Mouse (Mus musculus): Measurements from ENCODE around the gene Oosp1. TPM values are rescaled to one million over a fixed set of nuclear protein-coding genes. Genes with fewer than 3 reads are reported as not detected.

The Oosp1 gene
- polyA plus RNA-seq, 1 experiment from 2014 or later, result not detected

DNA sequence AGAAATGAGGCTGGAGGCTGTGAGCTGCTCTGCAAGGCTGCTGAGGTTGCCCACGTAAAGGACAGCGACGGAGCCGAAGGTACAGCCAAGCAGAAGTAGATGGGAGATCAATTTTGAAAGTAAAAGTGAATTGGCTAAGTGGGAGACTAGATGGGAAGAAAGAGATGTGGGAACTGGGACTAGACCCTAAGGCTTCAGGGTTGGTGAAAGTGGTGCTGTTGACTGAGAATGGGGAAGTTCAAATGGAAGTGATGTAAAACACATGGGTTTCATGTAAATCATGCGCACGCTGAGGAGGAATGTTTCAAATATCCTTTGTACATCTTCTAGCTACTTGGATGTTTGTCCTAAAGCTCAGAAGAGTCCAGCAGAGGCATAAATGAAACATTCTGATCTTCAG, 7.4 kb upstream of the Oosp1 start:
- Histone ChIP-seq H3K27me3 (ENCODE audit: control insufficient read depth, insufficient read depth, low read length) (no peaks in the 10 kb centered on the region), H3K27ac (ENCODE audit: low read depth, low read length) (no peak overlapping the region), H3K4me2 (replicated peaks; ENCODE audit: low read depth, low read length) (no peak overlapping the region), H3K36me3 (ENCODE audit: control insufficient read depth, insufficient read depth, low read length) (no peaks in the 10 kb centered on the region), H3K9ac (ENCODE audit: low read depth, low read length) (no peak overlapping the region), H3K4me1 (ENCODE audit: control insufficient read depth, insufficient read depth, low read length) (no peaks in the 10 kb centered on the region), H3K9me3 (ENCODE audit: control insufficient read depth, low read length) (no peaks in the 10 kb centered on the region), H3K4me3 (ENCODE audit: low read length) (no peak overlapping the region)
- ATAC-seq (ENCODE audit: low FRiP score, low TSS enrichment), result no peak
- 91% methylated on average over 6 of the region's 6 CpGs for WGBS

DNA sequence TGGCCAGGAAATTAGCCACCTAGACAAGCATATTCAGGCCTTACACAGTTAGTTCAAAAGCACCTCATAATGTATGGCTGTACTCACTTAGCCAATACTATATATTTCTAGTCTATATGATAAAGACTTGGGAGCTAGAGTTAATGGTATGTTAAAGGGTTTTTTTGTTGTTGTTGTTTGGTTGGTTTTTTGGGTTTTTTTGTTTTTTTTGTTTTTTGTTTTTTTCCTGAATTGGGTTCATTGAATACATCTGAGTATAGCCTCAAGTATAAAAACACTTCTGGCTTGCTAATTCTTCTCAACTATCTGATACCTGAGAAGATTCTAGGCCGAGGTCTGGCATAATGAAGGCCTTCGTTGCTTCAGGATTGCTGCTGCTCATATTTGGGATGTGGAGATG, 5.8 kb upstream of the Oosp1 start, which contains the start of gene Oosp3:
Oosp3 (plus strand) TSS at position 301 of the 400 bp plus-strand sequence.
- WGBS, result 86% methylated on average over 2 of the region's 2 CpGs
- no peak within 1 kb of the TSS for H3K9ac ChIP-seq (ENCODE audit: low read depth, low read length)
- no peak within 1 kb of the TSS for H3K4me2 ChIP-seq (replicated peaks; ENCODE audit: low read depth, low read length)
- no peak within 1 kb of the TSS for H3K27ac ChIP-seq (ENCODE audit: low read depth, low read length)
- H3K36me3 ChIP-seq (ENCODE audit: control insufficient read depth, insufficient read depth, low read length), result no peaks in the 10 kb centered on the region
- H3K4me3 ChIP-seq (ENCODE audit: low read length), result no peak within 1 kb of the TSS
- H3K4me1 ChIP-seq (ENCODE audit: control insufficient read depth, insufficient read depth, low read length), result no peaks in the 10 kb centered on the region
- H3K9me3 ChIP-seq (ENCODE audit: control insufficient read depth, low read length), result no peaks in the 10 kb centered on the region
- no peaks in the 10 kb centered on the region for H3K27me3 ChIP-seq (ENCODE audit: control insufficient read depth, insufficient read depth, low read length)
- ATAC-seq (ENCODE audit: low FRiP score, low TSS enrichment), result no peak

DNA sequence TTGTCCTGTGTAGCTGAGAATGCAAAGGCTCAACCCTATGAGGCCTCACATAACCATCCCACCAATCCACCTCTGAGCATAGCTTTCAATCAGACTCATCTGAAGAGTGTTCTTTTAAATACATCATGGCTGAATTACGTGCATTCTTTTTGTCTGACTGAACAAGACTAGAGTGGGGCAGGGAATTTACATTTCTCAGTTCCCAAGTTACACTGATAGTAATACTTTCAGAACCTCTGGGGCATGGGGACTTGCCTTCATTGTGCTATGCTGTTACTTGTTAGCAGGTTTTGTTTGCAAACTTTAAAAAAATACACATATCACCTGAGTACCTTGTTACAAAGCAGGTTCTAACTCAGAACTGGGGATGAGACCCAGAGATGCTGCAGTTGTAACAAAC, 504 bp upstream of the Oosp1 start:
- no peak overlapping the region for H3K27ac ChIP-seq (ENCODE audit: low read depth, low read length)
- no peak overlapping the region for H3K4me2 ChIP-seq (replicated peaks; ENCODE audit: low read depth, low read length)
- ATAC-seq (ENCODE audit: low FRiP score, low TSS enrichment), result no peak
- no peaks in the 10 kb centered on the region for H3K36me3 ChIP-seq (ENCODE audit: control insufficient read depth, insufficient read depth, low read length)
- H3K4me3 ChIP-seq (ENCODE audit: low read length), result no peak overlapping the region
- no peak overlapping the region for H3K9ac ChIP-seq (ENCODE audit: low read depth, low read length)
- H3K9me3 ChIP-seq (ENCODE audit: control insufficient read depth, low read length), result no peaks in the 10 kb centered on the region
- no peaks in the 10 kb centered on the region for H3K27me3 ChIP-seq (ENCODE audit: control insufficient read depth, insufficient read depth, low read length)
- no peaks in the 10 kb centered on the region for H3K4me1 ChIP-seq (ENCODE audit: control insufficient read depth, insufficient read depth, low read length)
- 54% methylated on average over 1 of the region's 1 CpGs for WGBS

DNA sequence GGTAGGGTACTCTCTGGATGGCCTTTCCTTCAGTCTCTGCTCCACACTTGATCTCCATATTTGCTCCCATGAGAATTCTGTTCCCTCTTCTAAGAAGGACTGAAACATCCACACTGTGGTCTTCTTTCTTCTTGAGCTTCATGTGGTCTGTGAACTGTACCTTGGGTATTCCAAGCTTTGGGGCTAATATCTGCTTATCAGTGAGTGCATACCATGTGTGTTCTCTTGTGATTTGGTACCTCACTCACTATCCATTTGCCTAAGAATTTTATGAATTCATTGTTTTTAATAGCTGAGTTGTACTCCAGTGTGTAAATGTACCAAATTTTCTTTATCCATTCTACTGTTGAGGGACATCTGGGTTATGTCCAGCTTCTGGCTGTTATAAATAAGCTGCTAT, 29.4 kb downstream of the Oosp1 start:
- Histone ChIP-seq H3K27ac (ENCODE audit: low read depth, low read length) (no peak overlapping the region), H3K4me3 (ENCODE audit: low read length) (no peak overlapping the region), H3K36me3 (ENCODE audit: control insufficient read depth, insufficient read depth, low read length) (no peaks in the 10 kb centered on the region), H3K27me3 (ENCODE audit: control insufficient read depth, insufficient read depth, low read length) (no peaks in the 10 kb centered on the region), H3K4me2 (replicated peaks; ENCODE audit: low read depth, low read length) (no peak overlapping the region), H3K9me3 (ENCODE audit: control insufficient read depth, low read length) (no peaks in the 10 kb centered on the region), H3K4me1 (ENCODE audit: control insufficient read depth, insufficient read depth, low read length) (no peaks in the 10 kb centered on the region), H3K9ac (ENCODE audit: low read depth, low read length) (no peak overlapping the region)
- ATAC-seq (ENCODE audit: low FRiP score, low TSS enrichment), result no peak

DNA sequence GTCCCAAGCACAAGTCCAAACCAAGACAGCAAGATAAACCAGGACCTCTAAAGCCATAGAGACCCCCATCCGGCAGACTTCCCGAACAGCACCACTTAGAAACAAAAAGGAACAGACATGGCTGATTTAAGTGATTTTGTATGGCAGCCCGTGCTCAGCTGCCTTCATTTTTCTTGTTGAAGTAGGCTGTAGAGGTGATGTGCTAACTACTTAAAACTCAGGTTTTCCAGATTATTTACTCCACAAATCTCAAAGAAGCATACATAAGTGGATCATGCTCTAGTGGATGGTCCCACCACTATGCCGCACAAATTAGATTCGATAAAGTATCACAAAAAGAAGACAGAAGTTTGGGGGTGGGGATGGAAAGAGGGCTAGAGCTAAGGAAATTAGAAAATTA, 30.5 kb downstream of the Oosp1 start, which contains the start of gene Oosp2:
Oosp2 (minus strand) TSS at position 101 of the 400 bp plus-strand sequence.
- Histone ChIP-seq H3K9me3 (ENCODE audit: control insufficient read depth, low read length) (no peaks in the 10 kb centered on the region), H3K4me2 (replicated peaks; ENCODE audit: low read depth, low read length) (no peak within 1 kb of the TSS), H3K9ac (ENCODE audit: low read depth, low read length) (no peak within 1 kb of the TSS), H3K27ac (ENCODE audit: low read depth, low read length) (no peak within 1 kb of the TSS), H3K4me3 (ENCODE audit: low read length) (no peak within 1 kb of the TSS), H3K36me3 (ENCODE audit: control insufficient read depth, insufficient read depth, low read length) (no peaks in the 10 kb centered on the region), H3K4me1 (ENCODE audit: control insufficient read depth, insufficient read depth, low read length) (no peaks in the 10 kb centered on the region), H3K27me3 (ENCODE audit: control insufficient read depth, insufficient read depth, low read length) (no peaks in the 10 kb centered on the region)
- WGBS, result 94% methylated on average over 5 of the region's 5 CpGs
- ATAC-seq (ENCODE audit: low FRiP score, low TSS enrichment), result no peak

DNA sequence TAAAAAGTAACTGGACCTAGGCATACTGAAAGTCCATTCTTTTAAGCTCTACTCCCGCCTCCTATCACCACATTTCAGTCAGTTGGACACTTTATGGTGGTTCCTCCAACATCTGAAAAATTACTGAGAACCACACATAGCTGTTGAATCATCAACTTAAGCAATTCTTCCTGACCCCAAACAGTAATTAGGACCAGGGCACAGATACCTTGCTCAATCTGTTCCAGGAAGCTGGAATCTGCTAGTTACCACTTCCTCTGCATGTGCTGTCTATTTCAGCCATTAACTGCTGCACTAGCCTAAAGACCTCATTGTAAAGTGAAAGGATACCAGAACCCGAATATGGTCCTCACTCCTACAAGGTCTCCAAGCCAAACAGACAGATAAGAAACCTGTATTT, 31.8 kb downstream of the Oosp1 start:
- H3K4me1 ChIP-seq (ENCODE audit: control insufficient read depth, insufficient read depth, low read length), result no peaks in the 10 kb centered on the region
- ATAC-seq (ENCODE audit: low FRiP score, low TSS enrichment), result no peak
- H3K9me3 ChIP-seq (ENCODE audit: control insufficient read depth, low read length), result no peaks in the 10 kb centered on the region
- no peak overlapping the region for H3K4me3 ChIP-seq (ENCODE audit: low read length)
- H3K9ac ChIP-seq (ENCODE audit: low read depth, low read length), result no peak overlapping the region
- no peaks in the 10 kb centered on the region for H3K27me3 ChIP-seq (ENCODE audit: control insufficient read depth, insufficient read depth, low read length)
- no peak overlapping the region for H3K27ac ChIP-seq (ENCODE audit: low read depth, low read length)
- no peaks in the 10 kb centered on the region for H3K36me3 ChIP-seq (ENCODE audit: control insufficient read depth, insufficient read depth, low read length)
- H3K4me2 ChIP-seq (replicated peaks; ENCODE audit: low read depth, low read length), result no peak overlapping the region
- 79% methylated on average over 2 of the region's 2 CpGs for WGBS

DNA sequence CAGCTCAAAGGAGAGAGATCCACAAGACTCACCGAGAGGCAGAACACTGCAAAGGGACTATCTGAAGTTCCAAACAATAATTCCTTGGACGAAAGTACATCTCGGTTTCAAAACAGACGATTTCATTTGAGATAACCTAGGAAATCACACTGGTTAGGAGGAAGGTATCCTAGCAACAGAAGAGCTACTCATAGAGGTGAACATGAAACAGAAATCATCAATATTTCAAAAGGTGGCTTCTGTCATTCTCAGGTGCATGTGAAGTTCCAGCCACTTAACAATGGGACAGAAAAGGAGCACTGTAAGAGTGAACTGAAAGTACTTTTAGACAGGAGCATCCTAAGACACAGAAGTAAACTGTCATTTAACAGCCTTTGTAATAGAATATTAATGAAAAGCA, 41.4 kb downstream of the Oosp1 start:
- no peaks in the 10 kb centered on the region for H3K27me3 ChIP-seq (ENCODE audit: control insufficient read depth, insufficient read depth, low read length)
- no peak overlapping the region for H3K4me2 ChIP-seq (replicated peaks; ENCODE audit: low read depth, low read length)
- H3K4me1 ChIP-seq (ENCODE audit: control insufficient read depth, insufficient read depth, low read length), result no peaks in the 10 kb centered on the region
- H3K4me3 ChIP-seq (ENCODE audit: low read length), result no peak overlapping the region
- no peak overlapping the region for H3K27ac ChIP-seq (ENCODE audit: low read depth, low read length)
- H3K9me3 ChIP-seq (ENCODE audit: control insufficient read depth, low read length), result no peaks in the 10 kb centered on the region
- no peaks in the 10 kb centered on the region for H3K36me3 ChIP-seq (ENCODE audit: control insufficient read depth, insufficient read depth, low read length)
- ATAC-seq (ENCODE audit: low FRiP score, low TSS enrichment), result no peak
- no peak overlapping the region for H3K9ac ChIP-seq (ENCODE audit: low read depth, low read length)
- 79% methylated on average over 4 of the region's 4 CpGs for WGBS

DNA sequence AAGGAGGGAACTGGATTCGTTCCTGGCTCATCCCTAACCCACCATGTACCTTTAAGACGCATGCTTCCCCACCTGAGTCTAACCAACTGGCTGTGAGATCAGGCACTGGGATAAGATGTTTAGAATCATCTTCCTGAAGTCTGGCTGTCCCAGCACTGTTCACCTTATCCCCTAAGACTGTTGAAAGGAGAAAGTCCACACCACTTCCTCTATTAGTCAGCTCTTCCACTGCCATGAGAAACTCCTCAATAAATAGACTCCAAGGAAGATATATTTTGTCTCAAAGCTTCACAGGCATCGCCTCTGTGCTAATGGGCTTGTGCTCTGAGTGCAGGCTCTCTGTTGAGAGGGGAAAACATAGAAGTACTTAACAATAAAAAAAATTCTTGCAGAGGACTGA, 44.8 kb downstream of the Oosp1 start:
- ATAC-seq (ENCODE audit: low FRiP score, low TSS enrichment), result no peak
- Histone ChIP-seq H3K4me3 (ENCODE audit: low read length) (no peak overlapping the region), H3K27ac (ENCODE audit: low read depth, low read length) (no peak overlapping the region), H3K4me1 (ENCODE audit: control insufficient read depth, insufficient read depth, low read length) (no peaks in the 10 kb centered on the region), H3K4me2 (replicated peaks; ENCODE audit: low read depth, low read length) (no peak overlapping the region), H3K36me3 (ENCODE audit: control insufficient read depth, insufficient read depth, low read length) (no peaks in the 10 kb centered on the region), H3K9ac (ENCODE audit: low read depth, low read length) (no peak overlapping the region), H3K27me3 (ENCODE audit: control insufficient read depth, insufficient read depth, low read length) (no peaks in the 10 kb centered on the region), H3K9me3 (ENCODE audit: control insufficient read depth, low read length) (no peaks in the 10 kb centered on the region)
- 73% methylated on average over 3 of the region's 3 CpGs for WGBS

DNA sequence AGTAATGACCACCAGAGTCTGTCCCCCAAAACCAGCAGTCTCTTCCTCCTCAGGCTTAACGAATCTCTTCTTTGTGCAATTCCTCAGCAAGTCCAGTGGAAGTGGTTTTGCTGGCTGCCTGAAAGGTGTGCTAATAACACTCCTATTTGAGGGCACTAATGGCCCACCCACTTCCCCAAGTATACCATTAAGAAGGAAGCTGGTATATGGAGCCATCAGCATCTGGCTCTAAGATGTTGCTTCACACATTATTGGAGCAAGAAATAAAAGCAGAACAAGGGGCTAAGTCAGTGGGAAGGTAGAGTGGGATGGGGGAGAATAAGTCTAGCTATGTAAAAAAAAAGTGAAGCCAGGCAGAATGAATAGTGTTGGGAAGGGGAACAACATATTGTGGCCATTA, 50.2 kb downstream of the Oosp1 start, which contains the start of gene Ms4a3:
Ms4a3 (minus strand) TSS at position 120 of the 400 bp plus-strand sequence.
- Histone ChIP-seq H3K4me1 (ENCODE audit: control insufficient read depth, insufficient read depth, low read length) (no peaks in the 10 kb centered on the region), H3K9me3 (ENCODE audit: control insufficient read depth, low read length) (no peaks in the 10 kb centered on the region), H3K9ac (ENCODE audit: low read depth, low read length) (no peak within 1 kb of the TSS), H3K4me2 (replicated peaks; ENCODE audit: low read depth, low read length) (no peak within 1 kb of the TSS), H3K36me3 (ENCODE audit: control insufficient read depth, insufficient read depth, low read length) (no peaks in the 10 kb centered on the region), H3K4me3 (ENCODE audit: low read length) (no peak within 1 kb of the TSS), H3K27me3 (ENCODE audit: control insufficient read depth, insufficient read depth, low read length) (no peaks in the 10 kb centered on the region), H3K27ac (ENCODE audit: low read depth, low read length) (no peak within 1 kb of the TSS)
- WGBS, result 56% methylated on average over 1 of the region's 1 CpGs
- ATAC-seq (ENCODE audit: low FRiP score, low TSS enrichment), result no peak

DNA sequence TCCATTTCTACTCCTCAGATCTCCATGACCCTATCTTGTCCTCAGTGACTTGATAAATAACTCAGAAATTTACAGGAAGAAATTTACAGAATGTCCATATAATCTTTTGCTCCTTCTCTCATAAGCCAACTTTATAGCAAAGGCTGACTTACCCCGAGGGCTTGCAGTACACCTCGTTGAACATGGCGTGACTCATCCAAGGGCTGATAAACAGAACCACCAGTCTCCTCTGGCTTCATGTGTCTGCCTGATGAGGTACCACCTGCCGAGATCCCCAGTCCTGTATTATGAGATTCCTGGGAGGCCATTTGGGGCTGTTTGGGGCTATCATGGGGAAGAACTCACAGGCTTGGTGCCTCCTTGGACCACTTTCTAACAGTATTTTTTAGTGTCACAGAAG, 51.9 kb downstream of the Oosp1 start:
- ATAC-seq (ENCODE audit: low FRiP score, low TSS enrichment), result no peak
- Histone ChIP-seq H3K27me3 (ENCODE audit: control insufficient read depth, insufficient read depth, low read length) (no peaks in the 10 kb centered on the region), H3K4me1 (ENCODE audit: control insufficient read depth, insufficient read depth, low read length) (no peaks in the 10 kb centered on the region), H3K9ac (ENCODE audit: low read depth, low read length) (no peak overlapping the region), H3K4me2 (replicated peaks; ENCODE audit: low read depth, low read length) (no peak overlapping the region), H3K27ac (ENCODE audit: low read depth, low read length) (no peak overlapping the region), H3K9me3 (ENCODE audit: control insufficient read depth, low read length) (no peaks in the 10 kb centered on the region), H3K4me3 (ENCODE audit: low read length) (no peak overlapping the region), H3K36me3 (ENCODE audit: control insufficient read depth, insufficient read depth, low read length) (no peaks in the 10 kb centered on the region)
- WGBS, result 76% methylated on average over 4 of the region's 4 CpGs
